Mouse (Mus musculus) midbrain, embryonic 13.5 days (tissue): ENCODE results near the gene Ppia. TPM values are rescaled to one million over a fixed set of nuclear protein-coding genes. Genes with fewer than 3 reads are reported as not detected.

Experiments
- ATAC-seq: fragments of 200-750 bp; cut with Nextera tagmentation; 2 replicates; pipeline ENCODE4 v1.8.0; 2017; ENCODE audit warnings: mild to moderate bottlenecking, moderate TSS enrichment, moderate library complexity
- H3K27ac ChIP-seq: fragments of 300-500 bp; sonication (generic); 2 replicates; pipeline ENCODE4 v1.5.1; 2015; ENCODE audit warnings: inconsistent platforms, mild to moderate bottlenecking, moderate library complexity
- H3K27me3 ChIP-seq: fragments of 300-500 bp; sonication (generic); 2 replicates; pipeline ENCODE4 v1.6.1; 2015; ENCODE audit warnings: mild to moderate bottlenecking, inconsistent platforms
- H3K36me3 ChIP-seq: fragments of 300-500 bp; sonication (generic); 2 replicates; pipeline ENCODE4 v1.6.1; 2015; ENCODE audit warnings: mild to moderate bottlenecking, inconsistent platforms
- H3K4me1 ChIP-seq: fragments of 300-500 bp; sonication (generic); replicated peaks from 2 replicates; pipeline ENCODE4 v1.6.1; 2015; ENCODE audit warnings: inconsistent platforms
- H3K4me2 ChIP-seq: fragments of 300-500 bp; sonication (generic); replicated peaks from 2 replicates; pipeline ENCODE4 v1.6.1; 2015; ENCODE audit warnings: moderate library complexity, mild to moderate bottlenecking, inconsistent platforms
- H3K4me3 ChIP-seq: fragments of 300-500 bp; sonication (generic); replicated peaks from 2 replicates; pipeline ENCODE4 v1.5.1; 2015; ENCODE audit warnings: mild to moderate bottlenecking, inconsistent platforms
- H3K9ac ChIP-seq: fragments of 300-500 bp; sonication (generic); replicated peaks from 2 replicates; pipeline ENCODE4 v1.6.1; 2015; ENCODE audit warnings: mild to moderate bottlenecking, inconsistent platforms
- H3K9me3 ChIP-seq: fragments of 300-500 bp; sonication (generic); 2 replicates; pipeline ENCODE4 v1.6.1; 2016; ENCODE audit warnings: mild to moderate bottlenecking, inconsistent platforms
- WGBS: fragments of 180-500 bp; shearing (Covaris S2); methylation state at CpG from one replicate; pipeline ENCODE4 v1.1.7; 2015; 5-methylcytosine and 5-hydroxymethylcytosine counted together
- polyA plus RNA-seq: library from polyadenylated mRNA; unstranded; fragments of >200 nt; fragmentation: Nextera tagmentation; extraction: Ambion mirVana; gene quantifications from 2 replicates; pipeline ENCODE4 v1.2.1, GENCODE M21; 2015

The Ppia gene
- polyA plus RNA-seq, 1 experiment from 2014 or later: 3,782 TPM

GRCm38 (mm10) chr11:6390376-6391053, 24.7 kb upstream of the Ppia start:
- 81% methylated on average over 8 of the region's 8 CpGs for WGBS
- peak overlapping the region; percentile 82 for H3K4me2 ChIP-seq
- H3K36me3 ChIP-seq: peaks cover 38% of the 10 kb centered on the region
- no peaks in the 10 kb centered on the region for H3K27me3 ChIP-seq
- no peak overlapping the region; the same call in 1 of the 2 replicates for H3K27ac ChIP-seq
- peaks cover 27% of the 10 kb centered on the region for H3K4me1 ChIP-seq
- no peak for ATAC-seq
- no peaks in the 10 kb centered on the region for H3K9me3 ChIP-seq
- H3K4me3 ChIP-seq: peak overlapping the region; percentile 96
- H3K9ac ChIP-seq: peak overlapping the region; percentile 97

DNA sequence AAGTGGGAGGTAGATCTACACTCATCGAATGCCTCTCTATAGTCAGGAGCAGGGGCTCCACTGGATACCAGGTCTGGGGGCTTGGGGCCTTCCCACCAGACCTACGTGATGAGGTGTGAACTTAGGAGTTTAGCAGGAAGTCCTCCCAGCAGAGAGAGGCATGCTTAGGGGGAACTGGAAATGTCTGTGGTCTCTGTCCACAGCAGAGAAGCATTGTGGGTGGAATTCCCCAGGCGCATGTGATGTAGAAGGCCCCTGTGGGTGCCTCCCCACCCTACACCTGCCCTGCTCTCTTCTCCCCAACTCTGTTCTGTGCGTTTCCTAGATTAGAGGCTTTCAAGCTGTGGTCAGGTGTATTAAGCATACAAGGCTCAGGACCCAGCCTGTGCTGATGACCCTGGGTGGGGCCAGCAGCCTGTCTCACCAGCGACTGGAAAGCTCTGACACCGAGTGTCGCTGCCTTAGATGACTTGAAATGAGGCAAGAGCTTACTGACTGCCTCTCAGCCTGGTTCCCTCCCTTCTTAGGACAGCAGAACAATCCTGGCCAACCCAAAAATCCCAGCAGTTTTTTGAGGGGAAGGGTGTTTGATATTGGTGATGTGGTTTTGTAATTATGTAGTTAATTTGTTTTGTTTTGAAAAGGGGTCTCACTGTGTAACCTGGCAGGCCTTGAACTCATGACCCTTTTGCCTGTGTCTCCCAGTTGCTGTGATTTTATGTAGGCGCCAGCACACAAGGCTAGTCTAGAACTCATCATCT, 23.5 kb upstream of the Ppia start:
- ATAC-seq: no peak
- H3K27me3 ChIP-seq: no peaks in the 10 kb centered on the region
- WGBS: 92% methylated on average over 8 of the region's 8 CpGs
- H3K27ac ChIP-seq: no peak overlapping the region
- H3K4me2 ChIP-seq: peak overlapping the region; percentile 82
- no peaks in the 10 kb centered on the region for H3K9me3 ChIP-seq
- H3K4me3 ChIP-seq: 0 out of 2 replicates have a peak overlapping the region, but pooled peaks have one; percentile 4
- peaks cover 27% of the 10 kb centered on the region for H3K4me1 ChIP-seq
- H3K9ac ChIP-seq: 0 out of 2 replicates have a peak overlapping the region, but pooled peaks have one; percentile 11
- peaks cover 50% of the 10 kb centered on the region for H3K36me3 ChIP-seq

GRCm38 (mm10) chr11:6392857-6393256, 22.4 kb upstream of the Ppia start:
- H3K36me3 ChIP-seq: peaks cover 61% of the 10 kb centered on the region
- no peak for ATAC-seq
- H3K27ac ChIP-seq: no peak overlapping the region
- no peak overlapping the region for H3K9ac ChIP-seq
- H3K27me3 ChIP-seq: no peaks in the 10 kb centered on the region
- H3K4me3 ChIP-seq: no peak overlapping the region
- no peaks in the 10 kb centered on the region for H3K9me3 ChIP-seq
- peaks cover 27% of the 10 kb centered on the region for H3K4me1 ChIP-seq
- no peak overlapping the region for H3K4me2 ChIP-seq
- 92% methylated on average over 6 of the region's 6 CpGs for WGBS

DNA sequence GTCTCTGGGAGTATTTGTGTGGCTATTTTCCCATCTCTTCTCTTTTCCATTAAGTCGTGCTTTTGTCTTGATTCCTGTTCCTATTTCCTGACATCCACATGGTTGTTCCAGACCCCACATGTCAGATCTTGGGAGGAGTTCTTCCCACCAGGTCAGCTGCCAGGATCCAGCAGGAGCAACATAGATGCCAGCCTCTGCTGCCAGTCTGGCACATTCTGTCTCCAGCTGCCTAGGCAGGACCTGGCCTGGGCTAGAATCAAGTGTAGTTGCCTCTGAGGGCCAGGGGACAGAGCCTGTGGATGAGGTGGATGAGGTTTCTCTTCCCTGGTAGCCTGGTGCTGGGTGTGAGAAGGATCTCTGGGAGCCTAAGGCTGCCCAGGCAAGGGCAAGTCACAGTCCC, 21.4 kb upstream of the Ppia start:
- Histone ChIP-seq H3K4me1 (peaks cover 27% of the 10 kb centered on the region), H3K4me3 (no peak overlapping the region), H3K27me3 (no peaks in the 10 kb centered on the region), H3K9me3 (no peaks in the 10 kb centered on the region), H3K36me3 (peaks cover 71% of the 10 kb centered on the region), H3K9ac (0 out of 2 replicates have a peak overlapping the region, but pooled peaks have one; percentile 28), H3K4me2 (no peak overlapping the region), H3K27ac (no peak overlapping the region)
- 80% methylated on average over 1 of the region's 1 CpGs for WGBS
- ATAC-seq: no peak

DNA sequence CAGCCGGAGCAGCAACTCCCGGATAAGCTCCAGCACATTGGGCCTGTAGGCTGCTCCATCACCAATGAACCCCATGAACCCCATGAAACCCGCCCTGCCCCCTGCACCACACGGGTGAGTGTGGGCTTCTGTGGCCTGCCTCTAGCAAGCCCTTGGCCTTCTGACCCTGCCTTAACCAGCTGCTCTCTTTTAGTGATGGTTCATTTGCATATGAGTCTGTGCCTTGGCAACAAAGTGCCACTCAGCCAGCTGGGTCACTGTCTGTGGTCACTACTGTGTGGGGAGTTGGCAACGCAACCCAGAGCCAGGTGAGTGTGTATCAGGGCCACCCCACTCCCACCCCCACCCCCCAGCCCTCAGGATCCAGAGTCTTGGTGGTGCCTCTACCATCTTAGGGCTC, 19.7 kb upstream of the Ppia start:
- 86% methylated on average over 5 of the region's 5 CpGs for WGBS
- Histone ChIP-seq H3K36me3 (peaks cover 88% of the 10 kb centered on the region), H3K4me2 (no peak overlapping the region), H3K4me1 (peaks cover 20% of the 10 kb centered on the region), H3K27me3 (no peaks in the 10 kb centered on the region), H3K9ac (no peak overlapping the region), H3K27ac (no peak overlapping the region), H3K4me3 (no peak overlapping the region), H3K9me3 (no peaks in the 10 kb centered on the region)
- no peak for ATAC-seq

GRCm38 (mm10) chr11:6398141-6398540, 17.1 kb upstream of the Ppia start:
- 95% methylated on average over 10 of the region's 10 CpGs for WGBS
- Histone ChIP-seq H3K9ac (no peak overlapping the region), H3K36me3 (peaks cover 94% of the 10 kb centered on the region), H3K4me3 (no peak overlapping the region), H3K27ac (no peak overlapping the region), H3K9me3 (no peaks in the 10 kb centered on the region), H3K4me1 (0 out of 2 replicates have a peak, but pooled peaks cover 6% of the 10 kb centered on the region), H3K4me2 (no peak overlapping the region), H3K27me3 (no peaks in the 10 kb centered on the region)
- no peak for ATAC-seq

DNA sequence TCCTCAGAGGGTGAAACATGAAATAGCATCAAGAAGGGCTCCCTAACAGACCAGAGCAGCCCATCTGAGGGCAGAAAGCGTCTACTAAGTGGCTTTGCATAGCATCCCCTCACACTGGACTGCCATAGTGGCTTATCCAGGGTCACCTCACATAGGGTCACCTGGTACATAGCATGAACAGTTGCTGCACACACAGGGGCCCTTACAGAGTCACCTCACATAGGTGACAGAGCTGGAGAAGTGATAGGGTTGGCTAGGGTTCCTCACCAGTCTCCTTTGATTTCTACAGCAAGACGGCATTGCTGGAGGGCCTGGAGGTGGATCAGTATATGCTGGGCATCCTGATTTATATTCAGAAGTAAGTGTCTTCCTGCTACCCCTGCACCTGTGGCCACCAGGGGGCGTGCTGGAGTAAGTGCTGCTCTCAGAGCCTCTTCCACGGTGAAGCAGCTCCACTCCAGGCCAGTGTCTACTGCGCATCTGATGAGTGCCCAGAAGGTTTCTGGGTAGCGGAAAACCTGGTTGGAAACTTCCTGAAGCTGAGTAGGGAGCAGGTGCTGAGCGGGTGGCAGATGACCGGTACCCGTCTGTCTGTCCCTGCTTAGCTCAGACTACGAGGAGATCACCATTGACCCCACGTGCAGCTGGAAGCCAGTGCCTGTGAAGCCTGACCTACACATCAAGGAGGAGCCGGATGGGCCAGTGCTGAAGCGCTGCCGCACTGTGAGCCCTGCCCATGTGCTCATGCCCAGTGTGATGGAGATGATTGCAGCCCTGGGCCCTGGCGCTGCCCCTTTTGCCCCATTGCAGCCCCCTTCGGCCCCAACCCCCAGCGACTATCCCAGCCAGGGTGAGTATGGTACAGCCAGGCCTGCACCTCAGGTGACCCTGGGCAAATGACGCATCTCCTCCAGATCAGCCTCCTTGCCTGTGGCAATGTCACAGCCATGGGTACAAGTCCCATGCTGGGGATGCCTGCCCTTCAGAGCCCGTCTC, 12.4 kb upstream of the Ppia start:
- no peaks in the 10 kb centered on the region for H3K27me3 ChIP-seq

GRCm38 (mm10) chr11:6403830-6404405, 11.3 kb upstream of the Ppia start:
- no peak for ATAC-seq
- Histone ChIP-seq H3K27me3 (no peaks in the 10 kb centered on the region), H3K4me1 (0 out of 2 replicates have a peak, but pooled peaks cover 7% of the 10 kb centered on the region), H3K9ac (no peak overlapping the region), H3K36me3 (peaks cover 80% of the 10 kb centered on the region), H3K9me3 (no peaks in the 10 kb centered on the region), H3K4me2 (no peak overlapping the region), H3K4me3 (no peak overlapping the region), H3K27ac (no peak overlapping the region)
- 92% methylated on average over 5 of the region's 5 CpGs for WGBS

More for the DNA sequence above, 12.4 kb upstream of the Ppia start:
- ATAC-seq: no peak
- no peak overlapping the region for H3K4me3 ChIP-seq
- H3K4me1 ChIP-seq: 0 out of 2 replicates have a peak, but pooled peaks cover 7% of the 10 kb centered on the region
- peaks cover 91% of the 10 kb centered on the region for H3K36me3 ChIP-seq
- H3K9ac ChIP-seq: no peak overlapping the region
- no peaks in the 10 kb centered on the region for H3K9me3 ChIP-seq
- no peak overlapping the region for H3K27ac ChIP-seq
- WGBS: 89% methylated on average over 19 of the region's 19 CpGs
- no peak overlapping the region for H3K4me2 ChIP-seq

DNA sequence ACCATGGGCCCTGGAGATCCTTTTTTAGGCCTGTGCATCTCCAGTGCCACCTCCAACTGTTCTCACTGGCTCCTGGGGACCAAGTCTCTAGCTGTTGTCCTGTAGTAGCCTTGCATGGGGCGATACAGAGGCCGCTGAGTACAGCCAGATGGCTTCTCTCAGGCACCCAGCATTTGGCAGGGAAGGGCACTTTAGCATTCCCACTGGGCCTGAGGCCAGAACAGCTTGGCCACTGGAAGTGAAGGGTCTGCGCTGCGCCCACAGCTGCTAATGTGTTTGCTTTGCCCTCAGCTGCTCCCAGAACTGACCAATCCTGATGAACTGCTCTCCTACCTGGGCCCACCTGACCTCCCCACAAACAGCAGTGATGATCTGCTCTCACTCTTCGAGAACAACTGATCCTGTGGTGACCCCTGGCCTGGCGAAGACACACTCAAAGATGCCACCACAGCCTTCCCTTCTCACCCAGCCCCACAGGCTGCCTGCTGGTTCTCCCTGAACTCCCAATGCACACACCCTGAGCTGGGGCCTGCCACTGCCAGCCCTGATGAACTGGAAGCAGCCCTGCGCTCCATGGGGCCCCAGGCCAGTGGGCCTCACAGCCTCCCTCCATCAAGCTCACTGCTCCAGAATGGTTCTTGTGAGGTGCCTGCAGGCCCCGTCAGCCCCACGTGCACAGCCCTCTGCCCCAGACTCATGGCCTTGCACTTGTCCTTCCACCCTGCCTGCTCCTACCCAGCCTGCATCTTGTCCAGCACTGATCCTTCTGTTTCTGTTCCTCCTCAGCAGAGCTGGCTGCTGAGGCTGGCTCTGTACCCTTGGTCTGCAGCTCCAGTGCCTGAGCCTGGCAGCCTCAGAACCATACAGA, 10.3 kb upstream of the Ppia start:
- Histone ChIP-seq H3K27ac (peak overlapping the region; percentile 44), H3K4me2 (no peak overlapping the region), H3K27me3 (no peaks in the 10 kb centered on the region), H3K4me3 (no peak overlapping the region), H3K9me3 (no peaks in the 10 kb centered on the region), H3K36me3 (peaks cover 70% of the 10 kb centered on the region), H3K4me1 (0 out of 2 replicates have a peak, but pooled peaks cover 7% of the 10 kb centered on the region), H3K9ac (no peak overlapping the region)
- no peak for ATAC-seq
- 90% methylated on average over 9 of the region's 9 CpGs for WGBS

- no peak for ATAC-seq
- Histone ChIP-seq H3K4me1 (0 out of 2 replicates have a peak, but pooled peaks cover 7% of the 10 kb centered on the region), H3K9me3 (no peaks in the 10 kb centered on the region), H3K27ac (peak overlapping the region; percentile 44), H3K27me3 (no peaks in the 10 kb centered on the region), H3K9ac (no peak overlapping the region), H3K4me3 (no peak overlapping the region), H3K36me3 (peaks cover 63% of the 10 kb centered on the region), H3K4me2 (no peak overlapping the region)
- WGBS: 93% methylated on average over 4 of the region's 4 CpGs
Observed at GRCm38 (mm10) chr11:6405591-6406081, 9.6 kb upstream of the Ppia start.
